In the genomic region with DNA sequence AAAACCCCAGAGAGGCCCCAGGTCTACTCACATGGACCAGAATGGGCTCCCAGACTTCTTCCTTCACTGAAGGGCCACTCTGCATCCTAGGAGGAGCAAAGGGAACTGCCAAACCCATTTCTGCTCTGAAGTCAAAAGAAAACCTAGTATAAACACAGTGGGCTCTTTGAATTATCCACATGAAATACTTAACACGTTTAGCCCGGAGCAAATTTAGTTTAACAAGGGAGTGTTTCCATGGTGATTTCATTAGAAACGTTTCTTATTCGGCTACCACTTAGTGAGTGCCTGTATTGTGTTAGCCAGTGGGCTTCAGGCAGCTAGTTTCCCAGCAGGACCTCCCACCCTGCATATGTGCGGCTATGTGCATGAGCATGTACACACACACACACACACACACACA, we compare ENCODE assay signal across 17 mouse cellular contexts.
DNase-seq lines count a peak whose midpoint lies in the region; ATAC-seq lines count a peak whose summit lies in the region.
"Had no signal": no experiment of that assay in that cellular context is flagged by ENCODE, and none has a peak within 500 bp of the region (broad histone marks: within the 10 kb centered on the region; RNA-seq: fewer than 3 reads in every experiment).

No protein-coding gene starts in this region.

- H3K27me3 ChIP-seq in neural tube, embryonic 12.5 days (replicated peaks), result no peaks in the 10 kb centered on the region
- no peaks in the 10 kb centered on the region for H3K27me3 ChIP-seq in forebrain, embryonic 15.5 days
- H3K27me3 ChIP-seq in limb, embryonic 10.5 days (ENCODE audit: low read depth, poor library complexity, severe bottlenecking), result no peaks in the 10 kb centered on the region
- H3K27me3 ChIP-seq in neural tube, embryonic 15.5 days (replicated peaks), result no peaks in the 10 kb centered on the region
- H3K27me3 ChIP-seq: liver, embryonic 15.5 days; stomach, embryonic 15.5 days had no signal

- no peaks in the 10 kb centered on the region for H3K36me3 ChIP-seq in neural tube, embryonic 12.5 days
- no peaks in the 10 kb centered on the region for H3K36me3 ChIP-seq in forebrain, embryonic 15.5 days
- H3K36me3 ChIP-seq in limb, embryonic 10.5 days, result no peaks in the 10 kb centered on the region
- no peaks in the 10 kb centered on the region for H3K36me3 ChIP-seq in neural tube, embryonic 15.5 days
- H3K36me3 ChIP-seq: liver, embryonic 15.5 days; stomach, embryonic 15.5 days had no signal

- no peaks in the 10 kb centered on the region for H3K4me1 ChIP-seq in neural tube, embryonic 12.5 days
- H3K4me1 ChIP-seq in forebrain, embryonic 15.5 days, result peaks cover 11% of the 10 kb centered on the region
- H3K4me1 ChIP-seq in limb, embryonic 10.5 days, result peaks cover 15% of the 10 kb centered on the region
- H3K4me1 ChIP-seq in neural tube, embryonic 15.5 days, result peaks cover 3% of the 10 kb centered on the region; the same call in 1 of the 2 replicates
- H3K4me1 ChIP-seq: liver, embryonic 15.5 days; stomach, embryonic 15.5 days had no signal

- no peaks in the 10 kb centered on the region for H3K9me3 ChIP-seq in neural tube, embryonic 12.5 days
- H3K9me3 ChIP-seq in forebrain, embryonic 15.5 days, result no peaks in the 10 kb centered on the region
- no peaks in the 10 kb centered on the region for H3K9me3 ChIP-seq in limb, embryonic 10.5 days (replicated peaks)
- no peaks in the 10 kb centered on the region for H3K9me3 ChIP-seq in neural tube, embryonic 15.5 days (replicated peaks)
- H3K9me3 ChIP-seq: liver, embryonic 15.5 days; stomach, embryonic 15.5 days had no signal

- DNase-seq in neural tube, embryonic 10.5 days (ENCODE audit: extremely low spot score, low spot score), result no peak
- peak; percentile 41 for DNase-seq in limb, embryonic 10.5 days (ENCODE audit: low spot score)
- no peak for DNase-seq in urinary bladder, postnatal 36 days (ENCODE audit: low spot score in 2 of 2)
- DNase-seq in urinary bladder, adult 2 months (ENCODE audit: low spot score), result no peak
- DNase-seq: adrenal gland, postnatal 25 days; cerebellum, adult 18-20 months; heart, postnatal 4 days; layer of hippocampus, postnatal 36 days; lung, postnatal 4 days; right cerebral cortex, postnatal 4 days; thymus, postnatal 4 days had no signal

- peak; percentile 61 for ATAC-seq in neural tube, embryonic 12.5 days (ENCODE audit: low FRiP score, low read depth)
- ATAC-seq in forebrain, embryonic 15.5 days (replicated peaks), result peak; percentile 86
- peak; percentile 78 for ATAC-seq in neural tube, embryonic 15.5 days (ENCODE audit: low FRiP score)

- WGBS in neural tube, embryonic 12.5 days, result 16% methylated on average over 5 of the region's 5 CpGs
- 2% methylated on average over 5 of the region's 5 CpGs for WGBS in forebrain, embryonic 15.5 days
- WGBS in limb, embryonic 10.5 days, result 41% methylated on average over 5 of the region's 5 CpGs
- WGBS in neural tube, embryonic 15.5 days, result 18% methylated on average over 5 of the region's 5 CpGs

- H3K4me2 ChIP-seq in neural tube, embryonic 12.5 days (replicated peaks), result no peak overlapping the region
- H3K4me2 ChIP-seq in forebrain, embryonic 15.5 days (replicated peaks), result no peak overlapping the region
- no peak overlapping the region for H3K4me2 ChIP-seq in neural tube, embryonic 15.5 days
- H3K4me2 ChIP-seq: liver, embryonic 15.5 days; stomach, embryonic 15.5 days had no signal

- no peak overlapping the region for H3K27ac ChIP-seq in neural tube, embryonic 12.5 days
- 0 out of 2 replicates have a peak overlapping the region, but pooled peaks have one; percentile 16 for H3K27ac ChIP-seq in forebrain, embryonic 15.5 days (replicated peaks)
- peak overlapping the region; percentile 75; the same call in 1 of the 2 replicates for H3K27ac ChIP-seq in limb, embryonic 10.5 days
- H3K27ac ChIP-seq in neural tube, embryonic 15.5 days (replicated peaks), result no peak overlapping the region
- H3K27ac ChIP-seq: kidney, postnatal 0 days; liver, embryonic 15.5 days; stomach, embryonic 15.5 days had no signal

- no peak overlapping the region for H3K9ac ChIP-seq in neural tube, embryonic 12.5 days
- no peak overlapping the region for H3K9ac ChIP-seq in forebrain, embryonic 15.5 days (replicated peaks)
- H3K9ac ChIP-seq in neural tube, embryonic 15.5 days (replicated peaks), result no peak overlapping the region
- H3K9ac ChIP-seq: liver, embryonic 15.5 days; stomach, embryonic 15.5 days had no signal

- H3K4me3 ChIP-seq in neural tube, embryonic 12.5 days, result no peak overlapping the region
- H3K4me3 ChIP-seq in forebrain, embryonic 15.5 days, result no peak overlapping the region
- no peak overlapping the region for H3K4me3 ChIP-seq in limb, embryonic 10.5 days
- no peak overlapping the region for H3K4me3 ChIP-seq in neural tube, embryonic 15.5 days (replicated peaks)
- H3K4me3 ChIP-seq: liver, embryonic 15.5 days; stomach, embryonic 15.5 days had no signal

Comparison
In these comparisons a context has a peak if more than half of its experiments do, and no peak if none do; other contexts are left out.
1. H3K27ac ChIP-seq: peak in forebrain, embryonic 15.5 days (single experiment) and limb, embryonic 10.5 days (single experiment); none in neural tube, embryonic 12.5 days (single experiment) and neural tube, embryonic 15.5 days (single experiment).
2. Peak in every context shown above with its lines, with median percentiles within 50 percentile points of each other: ATAC-seq.